Mouse (Mus musculus) heart, postnatal 25 days (tissue): ENCODE results near the gene Rfx7. TPM values are rescaled to one million over a fixed set of nuclear protein-coding genes. Genes with fewer than 3 reads are reported as not detected.
"Not testable (repeated sequence)": the region's sequence is repeated elsewhere in the genome, so short reads cannot be mapped to it uniquely, and the experiment has no call there.

Experiments
- DNase-seq: peaks from one replicate; pipeline ENCODE4 v3.0.0; 2022; ENCODE audit warnings: low spot score
- intact Hi-C: fragments of 180-260 bp; cut with DNase I; formaldehyde crosslinking; loops from one replicate; pipeline ENCODE4 v1.15.1; 2025
- total RNA-seq, 2 experiments: library from RNA; stranded (reverse); gene quantifications; 2 replicates each; pipeline ENCODE4 v1.2.3; 2021

The Rfx7 gene
- total RNA-seq, 2 experiments from 2014 or later = 8.7 to 10.3 TPM

GRCm38 (mm10) chr9:72636547-72636946 is 104.5 kb downstream of the Rfx7 start:
- intact Hi-C loops = no loop called here
- no peak for DNase-seq

- intact Hi-C loops = no loop called here
- DNase-seq = no peak
Measured at GRCm38 (mm10) chr9:72637243-72637642, 105.2 kb downstream of the Rfx7 start.

DNA sequence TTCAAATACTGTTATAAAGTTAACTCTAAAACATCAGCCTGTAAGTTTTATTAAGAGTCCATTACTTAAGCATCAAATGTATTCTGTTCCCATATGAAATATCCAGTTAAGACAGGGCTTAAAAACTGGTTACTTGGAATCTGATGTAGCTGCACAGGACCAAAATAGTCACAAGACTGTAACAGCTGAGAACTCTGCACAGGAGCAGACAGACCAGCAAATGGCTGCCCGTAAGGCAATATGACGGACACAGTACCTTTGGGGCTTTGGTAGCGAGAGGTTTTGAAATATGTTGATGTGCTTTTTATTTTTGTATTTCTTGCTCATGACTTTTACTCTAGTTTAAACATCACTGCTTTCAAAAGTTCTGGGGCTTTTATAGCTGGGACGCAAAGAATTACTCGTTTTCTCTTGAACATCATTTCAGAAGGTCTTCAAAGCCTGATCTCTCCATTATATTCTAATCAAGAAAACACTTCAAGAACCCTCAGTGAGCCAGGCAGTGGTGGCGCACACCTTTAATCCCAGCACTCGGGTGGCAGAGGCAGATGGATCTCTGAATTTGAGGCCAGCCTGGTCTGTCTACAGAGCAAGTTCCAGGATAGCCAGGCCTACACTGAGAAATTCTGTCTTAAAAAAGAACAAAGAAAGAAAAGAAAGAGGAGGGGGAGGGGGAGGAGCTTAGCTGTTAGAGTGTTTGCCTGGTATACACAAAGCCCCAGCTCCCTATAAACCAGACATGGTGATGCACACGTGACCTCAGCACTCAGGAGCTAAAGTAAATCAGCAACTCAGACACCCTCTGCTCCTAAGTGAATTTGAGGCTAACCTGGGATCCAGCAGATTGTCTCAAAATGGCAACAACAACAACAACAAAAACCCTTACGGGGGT is 107.2 kb downstream of the Rfx7 start:
- no peak for DNase-seq

GRCm38 (mm10) chr9:72639843-72640621 is 108.0 kb downstream of the Rfx7 start:
- intact Hi-C loops = loop anchor here (2.0 kb wide), 1 partner anchor 23 kb away; the partner anchor contains the start of gene Nedd4
- peak; percentile 88 for DNase-seq

More for the DNA sequence above, 107.2 kb downstream of the Rfx7 start:
- intact Hi-C loops = no loop called here

GRCm38 (mm10) chr9:72640642-72641041 is 108.6 kb downstream of the Rfx7 start:
- no peak for DNase-seq
- intact Hi-C loops = loop anchor here (2.0 kb wide), 1 partner anchor 22 kb away; the partner anchor contains the start of gene Nedd4

DNA sequence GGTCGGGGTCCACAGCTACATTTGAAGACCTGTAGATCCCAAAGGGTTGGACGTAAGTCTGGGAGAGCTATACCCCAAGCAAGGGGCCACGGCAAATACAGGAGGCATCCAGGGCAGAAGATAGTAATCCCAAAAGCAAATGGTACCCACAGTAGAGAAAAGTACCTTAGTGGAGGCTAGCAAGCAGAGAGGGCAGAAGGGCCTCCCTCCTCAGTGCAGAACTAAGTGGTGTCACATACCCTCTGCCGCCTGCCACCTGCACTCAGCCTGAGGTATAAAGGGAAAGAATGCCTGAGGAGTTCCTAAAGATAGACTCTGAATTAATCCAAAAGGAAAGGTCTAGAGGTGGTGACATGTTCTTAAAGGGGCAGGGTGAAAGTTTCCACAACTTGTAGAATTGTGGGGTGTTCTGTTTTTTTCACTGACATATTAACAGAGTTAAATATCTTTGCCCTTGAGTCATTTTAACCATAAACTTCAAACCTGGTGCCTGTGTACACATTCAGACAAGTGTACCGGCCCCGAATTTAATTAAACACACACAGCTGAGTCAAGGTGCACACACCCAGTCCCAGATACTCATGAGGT is 109.1 kb downstream of the Rfx7 start:
- DNase-seq = no peak
- intact Hi-C loops = loop anchor here (2.0 kb wide), 1 partner anchor 22 kb away; the partner anchor contains the start of gene Nedd4

- DNase-seq, intact Hi-C loops: not testable (repeated sequence)
Measured at GRCm38 (mm10) chr9:72642756-72643447, 110.9 kb downstream of the Rfx7 start.

GRCm38 (mm10) chr9:72643651-72644417 is 111.8 kb downstream of the Rfx7 start:
- DNase-seq = no peak
- intact Hi-C loops = no loop called here

- DNase-seq = no peak
- intact Hi-C loops = no loop called here
Measured at GRCm38 (mm10) chr9:72644418-72645110, 112.5 kb downstream of the Rfx7 start.

GRCm38 (mm10) chr9:72649781-72650180 is 117.7 kb downstream of the Rfx7 start:
- intact Hi-C loops = no loop called here

DNA sequence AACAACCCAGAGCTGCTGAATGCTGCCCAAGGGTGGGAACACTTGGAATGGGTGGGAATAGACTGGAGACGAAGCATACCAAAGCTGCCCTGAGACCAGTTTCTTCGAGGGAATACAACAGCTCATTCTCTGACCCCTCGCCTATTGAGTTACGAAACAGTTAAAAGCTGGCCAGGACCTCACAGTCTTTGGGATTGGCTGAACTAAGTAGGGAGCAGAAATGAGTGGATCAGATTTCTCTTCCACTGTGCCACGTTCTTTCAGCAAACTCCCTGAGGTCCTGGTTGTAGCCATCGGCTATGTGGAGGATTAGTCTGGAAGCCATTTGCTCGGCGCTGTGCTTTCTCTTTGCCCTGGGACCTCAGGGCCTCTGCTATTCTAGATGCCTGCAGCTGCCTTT is 120.9 kb downstream of the Rfx7 start:
- peak; percentile 35 for DNase-seq
- intact Hi-C loops = no loop called here

More at GRCm38 (mm10) chr9:72649781-72650180, 117.7 kb downstream of the Rfx7 start:
- DNase-seq = no peak

DNA sequence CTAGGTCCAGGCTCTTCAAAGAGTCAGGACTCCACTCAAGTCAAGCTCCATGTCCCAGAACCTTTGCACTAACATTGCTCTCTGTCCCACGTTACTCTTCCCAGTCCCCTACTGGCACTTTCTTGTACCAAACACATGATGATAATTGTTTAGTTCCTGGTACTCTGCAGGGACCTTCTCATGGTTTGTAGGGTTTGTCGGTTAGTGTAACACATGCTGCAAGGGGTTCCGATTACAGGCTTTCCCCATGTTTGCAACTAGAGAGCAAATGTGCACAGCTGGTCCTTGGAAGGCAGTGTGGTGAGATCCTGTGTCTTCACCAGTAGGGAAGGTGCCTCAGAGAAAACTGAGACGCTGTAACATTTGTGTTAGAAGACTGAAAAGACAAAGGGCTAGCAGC is 121.5 kb downstream of the Rfx7 start:
- intact Hi-C loops = no loop called here
- no peak for DNase-seq

GRCm38 (mm10) chr9:72654593-72655242 is 122.7 kb downstream of the Rfx7 start:
- intact Hi-C loops = loop anchor here (2.0 kb wide), 1 partner anchor 18 kb away; no protein-coding TSS in a partner anchor
- no peak for DNase-seq

- no peak for DNase-seq
- intact Hi-C loops = loop anchor here (2.0 kb wide), 1 partner anchor 17 kb away; no protein-coding TSS in a partner anchor
Measured at GRCm38 (mm10) chr9:72655602-72656001, 123.6 kb downstream of the Rfx7 start.

GRCm38 (mm10) chr9:72656491-72656890 is 124.5 kb downstream of the Rfx7 start:
- intact Hi-C loops = no loop called here
- no peak for DNase-seq

DNA sequence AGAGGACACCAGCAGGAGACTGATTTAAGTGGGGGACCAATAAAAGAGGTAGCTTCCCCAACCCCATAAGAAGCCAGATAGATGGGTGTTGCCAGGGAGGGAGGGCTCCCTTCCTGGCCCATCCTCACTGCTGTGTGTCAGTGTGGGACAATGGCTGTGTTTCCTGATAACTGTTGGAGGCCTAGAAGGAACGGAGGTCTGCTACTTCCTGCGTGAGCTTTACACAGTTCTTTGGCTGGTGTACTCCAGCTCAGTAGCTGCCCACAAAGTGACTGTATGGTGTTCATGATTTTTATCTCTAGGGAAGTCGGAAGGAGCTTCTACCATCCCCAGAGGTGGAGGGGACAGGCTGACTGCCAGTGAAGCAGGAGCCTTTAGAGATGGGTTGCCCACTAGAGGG is 124.9 kb downstream of the Rfx7 start:
- intact Hi-C loops = no loop called here
- DNase-seq = no peak

- no peak for DNase-seq
- intact Hi-C loops = no loop called here
Measured at GRCm38 (mm10) chr9:72657694-72658093, 125.7 kb downstream of the Rfx7 start.

GRCm38 (mm10) chr9:72660139-72660538 is 128.1 kb downstream of the Rfx7 start:
- intact Hi-C loops = no loop called here
- no peak for DNase-seq
